Mouse (Mus musculus) retina, adult 2 months (tissue): ENCODE results near the gene Ccna1.

Source experiments
- DNase-seq: peaks from one replicate; pipeline ENCODE4 v3.0.0-alpha.2; 2012; ENCODE audit warnings: low read depth, low spot score

Ccna1 gene

GRCm38 (mm10) chr3:55065738-55066665 is 10.7 kb upstream of the Ccna1 start:
- no peak for DNase-seq

GRCm38 (mm10) chr3:55064396-55064795 is 9.1 kb upstream of the Ccna1 start:
- DNase-seq: peak; percentile 20

- DNase-seq: no peak
Observed at GRCm38 (mm10) chr3:55062653-55063052, 7.4 kb upstream of the Ccna1 start.

- DNase-seq: no peak
Observed at GRCm38 (mm10) chr3:55056376-55056775, 1.1 kb upstream of the Ccna1 start.

GRCm38 (mm10) chr3:55055747-55056120 is 433 bp upstream of the Ccna1 start:
- DNase-seq: no peak

- DNase-seq: no peak
Observed at GRCm38 (mm10) chr3:55054231-55054630, 1.1 kb downstream of the Ccna1 start.

- no peak for DNase-seq
Observed at GRCm38 (mm10) chr3:55044601-55045370, 10.5 kb downstream of the Ccna1 start.

GRCm38 (mm10) chr3:55037608-55038007 is 17.7 kb downstream of the Ccna1 start:
- DNase-seq: no peak

GRCm38 (mm10) chr3:55027271-55027840 is 27.9 kb downstream of the Ccna1 start:
- DNase-seq: no peak

- no peak for DNase-seq
Observed at GRCm38 (mm10) chr3:55025502-55025901, 29.8 kb downstream of the Ccna1 start.

- DNase-seq: no peak
Observed at GRCm38 (mm10) chr3:55023347-55023746, 32.0 kb downstream of the Ccna1 start.

- DNase-seq: no peak
Observed at GRCm38 (mm10) chr3:55022247-55022646, 33.1 kb downstream of the Ccna1 start.

- DNase-seq: no peak
Observed at GRCm38 (mm10) chr3:55012536-55012935, 42.8 kb downstream of the Ccna1 start.

GRCm38 (mm10) chr3:55011681-55012080 is 43.6 kb downstream of the Ccna1 start:
- DNase-seq: no peak

- DNase-seq: no peak
Observed at GRCm38 (mm10) chr3:55008965-55009741, 46.1 kb downstream of the Ccna1 start.

GRCm38 (mm10) chr3:55004036-55004435 is 51.3 kb downstream of the Ccna1 start:
- DNase-seq: no peak

- no peak for DNase-seq
Observed at GRCm38 (mm10) chr3:55001677-55002076, 53.6 kb downstream of the Ccna1 start.
